Mouse (Mus musculus) embryonic stem cell, embryonic (primary cell): Measurements from ENCODE around the gene Thsd4.

Source experiments
- CTCF ChIA-PET, 4 experiments: fragments of 300-600 bp in 2 of 4; fragments of 350-600 bp in 2 of 4; sonication (Branson Sonifier 250); formaldehyde crosslinking; loops; one replicate each; lab custom pipeline; 2022; ENCODE audit warnings: inconsistent platforms in 2 of 4; lab: Charles Lee
- POLR2A ChIA-PET, 4 experiments: fragments of 300-600 bp in 2 of 4; fragments of 350-600 bp in 2 of 4; sonication (Branson Sonifier 250); formaldehyde crosslinking; loops; one replicate each; lab custom pipeline; 2022; ENCODE audit warnings: antibody characterized with exemption in 4 of 4, inconsistent platforms in 1 of 4; lab: Charles Lee

Gene Thsd4

GRCm38 (mm10) chr9:60521806-60522264, at the start of gene Thsd4:
TSS of gene Thsd4 (minus strand) at chr9:60522046.
- CTCF ChIA-PET, result interaction anchor here in 3 of 4 experiments (0.6 to 3.9 kb wide), 7 partner anchors 13 to 278 kb away, joined by 3 to 13 read pairs (median 4); no protein-coding TSS in a partner anchor

GRCm38 (mm10) chr9:60571041-60571440, 49.2 kb upstream of the Thsd4 start:
- CTCF ChIA-PET, result interaction anchor here in 1 of 4 experiments (0.6 to 0.7 kb wide), 2 partner anchors 63 to 478 kb away, joined by 3 to 7 read pairs; no protein-coding TSS in a partner anchor
- POLR2A ChIA-PET, result no interaction called here

More at GRCm38 (mm10) chr9:60521806-60522264, at the start of gene Thsd4:
- POLR2A ChIA-PET, result interaction anchor here in 2 of 4 experiments (0.9 to 1.6 kb wide), 3 partner anchors 11 to 14 kb away, joined by 3 to 6 read pairs (median 3); no protein-coding TSS in a partner anchor

- POLR2A ChIA-PET, result no interaction called here
Observed at GRCm38 (mm10) chr9:60569366-60569765, 47.5 kb upstream of the Thsd4 start.

GRCm38 (mm10) chr9:60563809-60564208, 42.0 kb upstream of the Thsd4 start:
- ChIA-PET POLR2A (interaction anchor here in 1 of 4 experiments (0.6 kb wide), 1 partner anchor 9 kb away, joined by 3 read pairs; no protein-coding TSS in a partner anchor), CTCF (interaction anchor here in 2 of 4 experiments (0.6 to 1.5 kb wide), 4 partner anchors 16 to 319 kb away, joined by 4 to 6 read pairs (median 6); no protein-coding TSS in a partner anchor)

More at GRCm38 (mm10) chr9:60569366-60569765, 47.5 kb upstream of the Thsd4 start:
- CTCF ChIA-PET, result no interaction called here

- CTCF ChIA-PET, result interaction anchor here in 3 of 4 experiments (0.5 to 1.8 kb wide), 18 partner anchors 15 to 570 kb away, joined by 3 to 11 read pairs (median 4); no protein-coding TSS in a partner anchor
- POLR2A ChIA-PET, result interaction anchor here in 3 of 4 experiments (0.5 to 1.1 kb wide), 4 partner anchors 8 to 139 kb away, joined by 3 read pairs; no protein-coding TSS in a partner anchor
Observed at GRCm38 (mm10) chr9:60562443-60563371, 40.9 kb upstream of the Thsd4 start.

- ChIA-PET POLR2A (interaction anchor here in 2 of 4 experiments (0.6 to 1.1 kb wide), 3 partner anchors 14 to 1606 kb away, joined by 3 to 8 read pairs (median 7); no protein-coding TSS in a partner anchor), CTCF (interaction anchor here in 3 of 4 experiments (0.6 to 1.8 kb wide), 7 partner anchors 14 to 569 kb away, joined by 3 to 11 read pairs (median 5); no protein-coding TSS in a partner anchor)
Observed at GRCm38 (mm10) chr9:60561641-60562289, 39.9 kb upstream of the Thsd4 start.

GRCm38 (mm10) chr9:60558507-60558906, 36.7 kb upstream of the Thsd4 start:
- ChIA-PET POLR2A (no interaction called here), CTCF (interaction anchor here in 2 of 4 experiments (0.7 to 2.4 kb wide), 3 partner anchors 10 to 554 kb away, joined by 3 to 9 read pairs (median 9); no protein-coding TSS in a partner anchor)

GRCm38 (mm10) chr9:60551238-60551637, 29.4 kb upstream of the Thsd4 start:
- POLR2A ChIA-PET, result no interaction called here
- CTCF ChIA-PET, result interaction anchor here (0.5 to 1.7 kb wide), 9 partner anchors 102 to 313 kb away, joined by 4 to 14 read pairs (median 7); no protein-coding TSS in a partner anchor

GRCm38 (mm10) chr9:60548182-60548581, 26.3 kb upstream of the Thsd4 start:
- POLR2A ChIA-PET, result interaction anchor here in 2 of 4 experiments (1.0 to 1.4 kb wide), 3 partner anchors 14 to 1575 kb away, joined by 3 read pairs; partner anchors contain the start of gene Lrrc49 (in 1 of the 2)
- CTCF ChIA-PET, result interaction anchor here (0.5 to 2.5 kb wide), 46 partner anchors 10 to 969 kb away, joined by 3 to 74 read pairs (median 4); partner anchors contain the start of genes Thsd4 (in 2 of the 4) and Lrrc49 (in 1 of the 4)

- POLR2A ChIA-PET, result no interaction called here
- CTCF ChIA-PET, result interaction anchor here in 2 of 4 experiments (1.0 to 1.8 kb wide), 2 partner anchors 301 to 309 kb away, joined by 3 to 6 read pairs (median 3); no protein-coding TSS in a partner anchor
Observed at GRCm38 (mm10) chr9:60546169-60546568, 24.3 kb upstream of the Thsd4 start.

GRCm38 (mm10) chr9:60545361-60546096, 23.7 kb upstream of the Thsd4 start:
- CTCF ChIA-PET, result interaction anchor here in 2 of 4 experiments (1.1 to 1.8 kb wide), 1 partner anchor 301 kb away, joined by 3 to 6 read pairs; no protein-coding TSS in a partner anchor
- POLR2A ChIA-PET, result no interaction called here

GRCm38 (mm10) chr9:60543422-60544015, 21.7 kb upstream of the Thsd4 start:
- CTCF ChIA-PET, result interaction anchor here in 1 of 4 experiments (1.0 to 1.4 kb wide), 2 partner anchors 22 to 298 kb away, joined by 3 read pairs; no protein-coding TSS in a partner anchor

GRCm38 (mm10) chr9:60530310-60530709, 8.5 kb upstream of the Thsd4 start:
- ChIA-PET CTCF (no interaction called here), POLR2A (no interaction called here)

More at GRCm38 (mm10) chr9:60543422-60544015, 21.7 kb upstream of the Thsd4 start:
- POLR2A ChIA-PET, result interaction anchor here in 2 of 4 experiments (0.5 to 1.2 kb wide), 6 partner anchors 16 to 1401 kb away, joined by 3 read pairs; no protein-coding TSS in a partner anchor

GRCm38 (mm10) chr9:60529348-60530243, 7.8 kb upstream of the Thsd4 start:
- POLR2A ChIA-PET, result interaction anchor here in 1 of 4 experiments (1.7 kb wide), 1 partner anchor 18 kb away, joined by 5 read pairs; no protein-coding TSS in a partner anchor
- CTCF ChIA-PET, result interaction anchor here in 3 of 4 experiments (0.5 to 1.1 kb wide), 5 partner anchors 18 to 285 kb away, joined by 3 read pairs; no protein-coding TSS in a partner anchor

- CTCF ChIA-PET, result interaction anchor here in 2 of 4 experiments (0.6 to 1.0 kb wide), 4 partner anchors 20 to 569 kb away, joined by 3 to 5 read pairs (median 3); no protein-coding TSS in a partner anchor
- POLR2A ChIA-PET, result interaction anchor here in 2 of 4 experiments (0.7 to 1.7 kb wide), 2 partner anchors 17 to 49 kb away, joined by 3 to 5 read pairs; no protein-coding TSS in a partner anchor
Observed at GRCm38 (mm10) chr9:60528269-60528668, 6.4 kb upstream of the Thsd4 start.
